Mouse (Mus musculus): ENCODE data around the gene Zfp26.

The Zfp26 gene

DNA sequence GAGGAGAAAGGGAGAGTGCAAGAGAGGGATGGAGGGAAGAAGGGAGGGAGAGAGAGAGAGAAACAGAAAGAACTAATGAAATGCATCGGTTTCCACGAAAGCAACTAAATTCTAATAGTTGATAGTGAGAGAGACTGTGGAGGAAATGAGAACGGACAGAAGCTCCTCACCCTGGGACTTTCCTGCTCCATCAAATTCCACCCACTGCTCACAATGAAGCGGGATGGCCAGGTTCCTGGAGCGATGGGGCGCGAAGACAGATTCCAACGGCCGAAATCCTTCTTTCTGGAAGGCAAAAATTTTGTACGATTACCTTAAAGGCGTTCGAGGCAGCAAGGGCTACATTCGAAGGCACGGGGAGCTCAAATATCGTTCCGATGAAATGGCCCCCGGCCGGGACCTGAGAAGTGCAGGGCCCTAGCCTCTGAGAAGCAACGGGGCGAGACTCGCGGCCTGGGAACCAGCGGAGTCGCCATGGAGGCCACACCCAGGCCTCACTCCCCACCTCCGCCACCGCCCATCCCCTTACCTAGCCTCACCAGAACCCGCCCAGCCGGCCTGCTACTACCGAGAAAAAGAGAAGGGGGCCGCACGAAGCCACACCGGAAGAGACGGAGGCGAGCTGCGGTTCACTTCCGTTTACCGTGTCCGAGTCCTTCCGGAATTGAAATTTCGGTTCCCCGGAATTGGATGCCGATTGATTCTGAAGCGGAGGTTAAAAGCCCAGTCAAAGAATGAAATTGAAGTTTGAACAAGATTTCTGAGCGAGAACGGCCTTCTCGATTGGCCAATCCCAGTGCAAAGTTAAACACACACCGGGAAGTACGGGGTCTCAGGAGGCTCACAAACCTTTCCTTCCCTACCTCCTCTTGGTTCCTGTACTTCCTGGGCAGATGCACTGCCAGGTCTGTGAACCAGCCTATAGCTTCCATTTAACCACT, at the start of gene Zfp26:
Gene Zfp26, minus strand, starts transcription at position 786 of the 941 bp plus-strand sequence.
- DNase-seq, result peak; percentile 80

- no peak for DNase-seq
Observed at GRCm38 (mm10) chr9:20509676-20510075, 49.7 kb upstream of the Zfp26 start.

GRCm38 (mm10) chr9:20504801-20505200, 44.8 kb upstream of the Zfp26 start:
- peak; percentile 77 for DNase-seq

DNA sequence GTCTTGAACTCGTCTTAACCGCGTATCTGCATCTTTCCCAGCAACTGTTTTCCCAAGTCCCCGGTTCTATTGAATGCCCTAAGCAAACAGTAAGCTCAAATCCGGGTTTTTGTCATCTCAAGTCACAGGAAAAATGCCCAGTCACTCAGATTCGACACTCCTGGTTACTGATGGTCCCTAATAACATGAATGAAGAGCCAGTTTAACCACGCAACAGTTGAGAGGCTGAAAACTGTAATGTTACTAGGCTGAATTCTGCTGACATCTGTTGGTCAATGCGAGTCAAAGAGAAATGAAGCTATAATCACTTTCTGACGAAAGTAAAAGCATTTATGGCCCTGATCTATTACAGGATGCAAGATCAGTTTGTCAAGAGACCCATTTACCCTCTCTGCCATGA, 33.3 kb upstream of the Zfp26 start:
- DNase-seq, result peak; percentile 38

DNA sequence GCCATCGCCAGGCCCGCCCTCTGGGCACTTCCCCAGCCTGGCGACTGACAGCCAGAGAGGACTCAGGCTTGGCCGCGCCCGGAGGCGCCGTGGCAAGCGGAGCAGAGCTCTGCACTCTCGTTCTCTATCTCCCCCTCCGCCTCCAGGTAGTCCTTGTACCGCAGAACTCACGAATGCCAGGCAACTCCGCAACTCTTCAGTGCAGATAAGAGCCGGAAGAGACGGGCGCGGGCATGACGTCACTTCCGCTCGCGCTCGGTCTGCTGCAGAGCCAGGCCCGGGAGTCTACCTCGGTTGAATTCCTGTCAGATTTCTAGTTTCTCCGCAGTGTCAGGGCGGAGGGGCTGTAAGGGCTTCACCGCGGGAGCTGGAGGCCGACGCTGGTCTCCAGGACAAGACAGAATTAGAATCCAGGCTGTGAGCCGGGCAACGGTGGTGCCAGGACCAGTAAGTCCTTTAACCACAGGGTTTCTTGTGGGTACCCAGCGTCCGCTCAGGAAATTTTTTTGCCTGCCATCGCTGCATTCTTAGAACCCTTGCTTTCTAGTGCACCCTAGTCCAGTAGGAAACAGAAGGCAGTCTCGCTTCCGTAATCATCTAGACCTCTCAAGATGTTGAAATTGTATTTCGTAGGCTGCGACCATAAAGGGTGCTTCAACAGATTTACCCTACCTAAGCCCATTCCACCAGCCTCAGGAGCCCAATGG, 32.7 kb upstream of the Zfp26 start, which contains the start of gene Zfp426:
Gene Zfp426, minus strand, starts transcription at position 220 of the 707 bp plus-strand sequence.
- peak; percentile 85 for DNase-seq

DNA sequence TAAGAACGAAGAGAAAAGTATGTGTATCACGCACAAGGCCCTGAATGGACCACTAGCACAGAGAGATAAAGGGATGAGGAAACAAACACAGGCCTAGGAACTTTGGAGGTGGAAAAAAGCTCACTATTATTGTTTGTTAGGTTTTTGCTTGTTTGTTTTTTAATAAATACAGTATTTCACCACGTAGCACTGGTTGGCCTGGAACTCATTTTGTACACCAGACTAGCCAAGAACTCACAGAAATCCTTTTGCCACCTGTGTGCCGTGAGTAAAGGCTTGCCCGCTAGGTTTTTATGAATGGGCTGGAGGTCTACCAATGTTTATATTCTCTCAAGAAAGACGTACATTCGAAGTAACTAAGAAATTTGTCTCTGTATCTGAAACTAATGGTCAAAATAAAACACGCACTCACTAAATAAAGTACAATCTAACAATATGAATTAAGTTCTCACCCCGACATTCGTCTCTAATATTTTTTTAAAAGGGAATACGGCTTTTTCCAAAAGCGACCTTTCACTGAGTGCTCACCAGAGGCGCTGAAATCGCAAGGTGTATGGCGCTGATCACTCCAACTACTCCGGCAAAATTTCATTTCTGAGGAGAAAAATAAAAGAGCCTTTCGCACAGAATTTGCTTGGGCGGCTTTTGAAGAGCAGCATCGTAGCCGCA, 32.0 kb upstream of the Zfp26 start:
- no peak for DNase-seq

DNA sequence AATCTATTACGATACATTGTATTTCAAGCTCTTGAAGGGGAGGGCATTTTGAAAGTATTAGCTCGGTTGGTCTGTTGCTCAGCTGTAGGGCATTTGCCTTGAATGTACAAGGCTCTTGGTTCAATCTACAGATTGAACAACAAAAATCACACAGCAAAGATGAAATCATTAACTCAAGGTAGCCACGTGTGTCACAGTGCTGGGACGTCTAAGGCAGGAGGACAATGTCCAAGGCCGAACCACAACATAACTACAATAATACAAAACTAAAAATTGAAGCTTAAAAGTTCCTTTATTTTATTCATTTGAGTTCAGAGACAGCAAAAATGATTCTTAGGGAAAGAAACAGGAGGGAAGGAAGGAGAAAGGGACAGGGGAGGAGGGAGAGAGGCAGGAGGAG, 29.6 kb upstream of the Zfp26 start:
- peak; percentile 52 for DNase-seq

GRCm38 (mm10) chr9:20479396-20479795, 19.4 kb upstream of the Zfp26 start:
- DNase-seq, result peak; percentile 53

DNA sequence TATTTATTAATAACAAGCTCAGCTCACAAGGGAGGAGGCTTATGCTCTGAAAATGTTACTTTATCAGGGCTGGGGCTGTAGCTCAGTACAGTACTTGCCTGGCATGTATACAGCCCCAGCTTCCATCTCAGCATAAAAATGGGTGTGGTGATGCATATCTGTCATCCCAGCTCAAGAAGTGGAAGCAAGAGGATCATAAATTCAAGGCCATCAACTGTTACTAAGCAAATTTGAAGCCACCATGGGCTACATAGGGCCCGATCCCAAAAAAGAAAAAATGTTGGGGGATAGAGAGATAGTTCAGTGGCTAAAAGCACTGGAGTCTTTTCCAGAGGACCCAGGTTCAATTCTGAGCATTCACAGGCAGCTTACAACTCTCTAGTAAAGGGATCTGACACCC, 16.7 kb upstream of the Zfp26 start:
- DNase-seq, result no peak

- peak; percentile 86 for DNase-seq
Observed at GRCm38 (mm10) chr9:20466761-20467442, 6.9 kb upstream of the Zfp26 start.

- DNase-seq, result peak; percentile 38
Observed at GRCm38 (mm10) chr9:20453647-20454046, 6.3 kb downstream of the Zfp26 start.

- no peak for DNase-seq
Observed at GRCm38 (mm10) chr9:20451493-20451892, 8.5 kb downstream of the Zfp26 start.

DNA sequence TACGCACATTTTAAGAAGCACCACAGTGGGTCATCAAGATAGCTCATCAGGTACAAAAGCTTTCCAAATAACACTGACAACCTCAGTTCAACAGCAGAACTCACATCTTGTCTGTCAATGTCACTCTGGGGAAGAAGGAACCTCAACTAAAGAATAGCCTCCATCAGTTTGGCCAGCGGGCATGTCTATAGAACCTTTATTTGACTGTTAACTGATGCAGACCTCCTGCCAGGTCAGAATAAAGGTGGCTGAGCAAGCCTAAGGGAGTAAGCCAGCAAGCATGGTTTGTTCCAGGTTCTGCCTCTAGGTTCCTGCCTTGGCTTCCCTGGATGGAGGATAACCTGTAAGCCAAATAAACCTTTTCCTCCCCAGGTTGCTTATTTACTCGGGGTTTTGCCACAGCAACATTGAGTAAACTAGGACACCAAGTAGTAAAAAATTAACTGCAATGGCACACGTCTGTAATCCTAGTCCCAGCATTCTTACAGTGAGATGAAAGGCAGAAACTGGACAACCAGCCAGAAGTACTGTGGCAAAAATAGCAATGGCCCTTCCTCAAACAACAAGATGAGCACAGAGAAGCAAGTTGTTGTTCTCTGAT, 16.7 kb downstream of the Zfp26 start:
- peak; percentile 85 for DNase-seq

DNA sequence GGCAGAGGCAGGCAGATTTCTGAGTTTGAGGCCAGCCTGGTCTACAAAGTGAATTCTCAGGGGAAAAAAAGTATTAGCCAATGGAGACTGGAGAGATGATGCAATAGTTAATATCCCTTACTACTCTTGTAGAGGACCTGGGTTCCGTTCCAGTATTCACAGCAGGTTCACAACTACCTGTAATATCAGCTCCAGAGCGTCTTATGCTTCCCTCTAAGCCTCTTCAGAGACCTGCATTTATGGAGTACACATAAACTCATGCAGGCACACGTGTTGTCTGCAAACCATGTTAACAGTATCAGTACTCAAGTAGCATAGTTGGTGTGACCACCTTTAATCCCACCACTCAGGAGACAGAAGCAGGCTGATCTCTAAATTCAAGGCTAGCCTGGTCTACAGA, 30.0 kb downstream of the Zfp26 start:
- DNase-seq, result no peak

- no peak for DNase-seq
Observed at GRCm38 (mm10) chr9:20411460-20411859, 48.5 kb downstream of the Zfp26 start.

- no peak for DNase-seq
Observed at GRCm38 (mm10) chr9:20409319-20409718, 50.6 kb downstream of the Zfp26 start.

DNA sequence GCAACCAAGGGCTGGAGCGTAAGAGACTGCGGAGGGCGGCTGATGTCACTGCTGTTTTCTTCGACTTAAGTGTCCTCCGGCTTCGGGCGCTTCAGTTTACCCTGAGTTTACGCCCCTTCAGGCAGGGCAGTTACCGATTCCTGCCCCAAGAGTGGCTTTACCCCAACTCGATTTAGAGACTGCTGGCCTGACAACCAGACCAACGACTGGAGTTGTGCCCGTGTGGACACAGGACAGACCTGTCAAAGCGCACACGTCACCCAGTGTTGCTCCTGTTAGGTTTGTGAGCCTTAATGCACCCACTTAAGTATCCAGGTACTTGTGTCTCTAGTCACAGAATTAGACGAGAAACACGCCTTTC, 74.6 kb downstream of the Zfp26 start:
- DNase-seq, result no peak

DNA sequence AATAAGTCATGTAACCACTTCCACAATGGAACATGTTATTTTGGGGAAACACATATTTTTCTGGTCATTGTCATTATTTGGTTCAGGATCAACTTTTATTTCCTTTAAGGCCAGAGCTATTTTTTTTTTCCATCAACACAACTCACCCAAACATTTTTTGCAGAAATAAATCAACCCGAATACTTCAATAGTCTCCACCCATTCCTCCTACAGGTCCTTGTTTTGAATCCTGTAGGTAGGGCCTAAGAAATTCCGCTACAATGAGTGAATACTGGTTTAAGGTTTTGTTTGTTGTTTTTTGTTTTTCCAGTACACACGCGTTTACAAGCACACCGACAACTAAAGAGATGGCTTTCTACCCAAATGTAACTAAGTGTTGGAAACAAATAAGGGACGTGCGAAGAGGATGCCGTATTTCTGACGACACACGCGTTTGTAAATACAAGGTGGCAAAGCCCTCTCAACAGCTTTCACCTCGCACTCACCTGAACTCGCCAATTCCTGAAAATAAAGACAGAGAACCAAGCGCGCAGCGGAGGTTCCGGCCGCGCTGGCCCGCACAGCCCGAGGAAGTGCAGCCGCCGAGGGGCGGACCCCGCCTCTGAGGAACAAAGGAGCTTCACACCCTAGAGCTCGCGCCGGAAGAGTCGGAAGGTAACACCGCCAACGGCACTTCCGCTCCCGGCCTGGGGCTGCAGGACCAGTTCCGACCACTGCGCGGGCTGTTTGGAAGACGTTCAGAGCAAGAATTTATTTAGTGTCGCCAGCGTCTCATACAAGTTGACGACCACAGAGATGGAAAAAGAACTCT, 75.2 kb downstream of the Zfp26 start, which contains the start of gene Zfp560:
Gene Zfp560, minus strand, starts transcription at position 646 of the 811 bp plus-strand sequence.
- DNase-seq, result peak; percentile 86

- DNase-seq, result peak; percentile 10
Observed at GRCm38 (mm10) chr9:20383659-20384058, 76.3 kb downstream of the Zfp26 start.
